Mouse (Mus musculus): ENCODE data around the gene Mlkl.
A peak's percentile ranks its signal among the peaks of the same experiment; 100 is the strongest.

Mlkl gene

GRCm38 (mm10) chr8:111337890-111338347 lies at the start of gene Mlkl:
Gene Mlkl (minus strand): TSS chr8:111338177.
- no peak for TF ChIP-seq GATA4 (IDR thresholded peaks at IDR 0.05; ENCODE audit: insufficient replicate concordance, low read length)

- TF ChIP-seq GATA4 (IDR thresholded peaks at IDR 0.05; ENCODE audit: insufficient replicate concordance, low read length) = no peak
Observed at GRCm38 (mm10) chr8:111385915-111386314, 47.9 kb upstream of the Mlkl start.

- TF ChIP-seq GATA4 (IDR thresholded peaks at IDR 0.05; ENCODE audit: insufficient replicate concordance, low read length) = no peak
Observed at GRCm38 (mm10) chr8:111384628-111385027, 46.7 kb upstream of the Mlkl start.

GRCm38 (mm10) chr8:111375192-111375591 lies 37.2 kb upstream of the Mlkl start:
- TF ChIP-seq GATA4 (IDR thresholded peaks at IDR 0.05; ENCODE audit: insufficient replicate concordance, low read length) = no peak

- TF ChIP-seq GATA4 (IDR thresholded peaks at IDR 0.05; ENCODE audit: insufficient replicate concordance, low read length) = no peak
Observed at GRCm38 (mm10) chr8:111369711-111370110, 31.7 kb upstream of the Mlkl start.

GRCm38 (mm10) chr8:111367350-111367749 lies 29.4 kb upstream of the Mlkl start:
- TF ChIP-seq GATA4 (IDR thresholded peaks at IDR 0.05; ENCODE audit: insufficient replicate concordance, low read length) = no peak

- no peak for TF ChIP-seq GATA4 (IDR thresholded peaks at IDR 0.05; ENCODE audit: insufficient replicate concordance, low read length)
Observed at GRCm38 (mm10) chr8:111366610-111367234, 28.7 kb upstream of the Mlkl start.

GRCm38 (mm10) chr8:111363489-111363888 lies 25.5 kb upstream of the Mlkl start:
- TF ChIP-seq GATA4 (IDR thresholded peaks at IDR 0.05; ENCODE audit: insufficient replicate concordance, low read length) = no peak

- no peak for TF ChIP-seq GATA4 (IDR thresholded peaks at IDR 0.05; ENCODE audit: insufficient replicate concordance, low read length)
Observed at GRCm38 (mm10) chr8:111360579-111361209, 22.7 kb upstream of the Mlkl start.

- TF ChIP-seq GATA4 (IDR thresholded peaks at IDR 0.05; ENCODE audit: insufficient replicate concordance, low read length) = no peak
Observed at GRCm38 (mm10) chr8:111359936-111360335, 22.0 kb upstream of the Mlkl start.

GRCm38 (mm10) chr8:111358905-111359304 lies 20.9 kb upstream of the Mlkl start:
- no peak for TF ChIP-seq GATA4 (IDR thresholded peaks at IDR 0.05; ENCODE audit: insufficient replicate concordance, low read length)

GRCm38 (mm10) chr8:111357433-111357832 lies 19.5 kb upstream of the Mlkl start:
- no peak for TF ChIP-seq GATA4 (IDR thresholded peaks at IDR 0.05; ENCODE audit: insufficient replicate concordance, low read length)

- TF ChIP-seq GATA4 (IDR thresholded peaks at IDR 0.05; ENCODE audit: insufficient replicate concordance, low read length) = no peak
Observed at GRCm38 (mm10) chr8:111353497-111353896, 15.5 kb upstream of the Mlkl start.

GRCm38 (mm10) chr8:111352289-111352688 lies 14.3 kb upstream of the Mlkl start:
- TF ChIP-seq GATA4 (IDR thresholded peaks at IDR 0.05; ENCODE audit: insufficient replicate concordance, low read length) = no peak

- no peak for TF ChIP-seq GATA4 (IDR thresholded peaks at IDR 0.05; ENCODE audit: insufficient replicate concordance, low read length)
Observed at GRCm38 (mm10) chr8:111350577-111350976, 12.6 kb upstream of the Mlkl start.

- TF ChIP-seq GATA4 (IDR thresholded peaks at IDR 0.05; ENCODE audit: insufficient replicate concordance, low read length) = peak; percentile 55; the same call in 1 of the 2 replicates
Observed at GRCm38 (mm10) chr8:111343225-111343624, 5.2 kb upstream of the Mlkl start.

GRCm38 (mm10) chr8:111340186-111340585 lies 2.2 kb upstream of the Mlkl start:
- no peak for TF ChIP-seq GATA4 (IDR thresholded peaks at IDR 0.05; ENCODE audit: insufficient replicate concordance, low read length)

Data from liver, adult (tissue).